Mouse (Mus musculus) heart, adult 2 months (tissue): ENCODE results near the gene Olfr221.

Experiments
- EP300 ChIP-seq: fragments of 200-500 bp; IDR thresholded peaks from 2 replicates; pipeline ENCODE4 v1.6.1; 2011; ENCODE audit warnings: low read depth, low read length, control low read depth; ENCODE audit not compliant: insufficient read depth
- POLR2A ChIP-seq: fragments of 200-500 bp; IDR thresholded peaks from 2 replicates; pipeline ENCODE4 v1.6.1; 2011; ENCODE audit warnings: mild to moderate bottlenecking, low read depth, low read length, control low read depth; ENCODE audit not compliant: insufficient read depth

DNA sequence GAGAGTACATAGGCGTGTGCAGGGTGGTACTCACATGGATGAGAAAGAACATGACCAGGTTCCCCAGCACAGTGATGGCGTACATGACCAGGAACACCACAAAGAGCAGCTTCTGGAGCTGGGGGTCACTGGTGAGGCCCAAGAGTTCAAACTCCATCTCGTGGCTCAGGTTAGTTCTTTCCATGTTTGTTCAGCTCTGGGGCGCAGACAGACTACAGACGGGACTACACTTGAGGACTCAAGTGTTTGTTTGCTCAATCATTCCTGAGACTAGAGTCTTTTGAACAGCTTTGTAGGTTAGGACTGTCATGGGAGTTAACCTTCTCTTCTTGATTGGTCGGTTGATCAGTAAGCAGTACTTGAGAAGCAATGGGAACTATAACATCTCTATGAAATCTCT lies 6.3 kb downstream of the Olfr221 start:
- TF ChIP-seq EP300 (no peak), POLR2A (no peak)
